Mouse (Mus musculus): Measurements from ENCODE around the gene Tbk1.

GRCm38 (mm10) chr10:121585056-121585790 lies 1.4 kb downstream of the Tbk1 start:
- TF ChIP-seq CTCF (IDR thresholded peaks at IDR 0.05; ENCODE audit: borderline replicate concordance, insufficient read depth, low read length): no peak
- no peak for TF ChIP-seq POLR2A (IDR thresholded peaks at IDR 0.05; ENCODE audit: low read depth, low read length)

All from embryonic fibroblast, embryonic 13.5 days (primary cell).